Mouse (Mus musculus) kidney, adult 2 months (tissue): ENCODE measurements around the gene Mybl2.

Experiments
- CTCF ChIP-seq: fragments of 200-500 bp; conservative IDR thresholded peaks from 2 replicates; pipeline ENCODE4 v1.5.1; 2011; ENCODE audit warnings: low read depth, mild to moderate bottlenecking, control low read depth, low read length, moderate library complexity, mixed read lengths; ENCODE audit not compliant: insufficient read depth, insufficient read length
- POLR2A ChIP-seq: fragments of 200-500 bp; IDR thresholded peaks from one replicate; pipeline ENCODE4 v1.6.1; 2011; ENCODE audit warnings: low read depth, low read length, control low read depth

GRCm38 (mm10) chr2:163082591-163082990 lies 28.1 kb downstream of the Mybl2 start:
- TF ChIP-seq CTCF (no peak), POLR2A (no peak)
